Mouse (Mus musculus): ENCODE results near the gene Ephb4. TPM values are rescaled to one million over a fixed set of nuclear protein-coding genes. Genes with fewer than 3 reads are reported as not detected.

Ephb4 gene
- polyA plus RNA-seq, 1 experiment: 27.5 TPM

DNA sequence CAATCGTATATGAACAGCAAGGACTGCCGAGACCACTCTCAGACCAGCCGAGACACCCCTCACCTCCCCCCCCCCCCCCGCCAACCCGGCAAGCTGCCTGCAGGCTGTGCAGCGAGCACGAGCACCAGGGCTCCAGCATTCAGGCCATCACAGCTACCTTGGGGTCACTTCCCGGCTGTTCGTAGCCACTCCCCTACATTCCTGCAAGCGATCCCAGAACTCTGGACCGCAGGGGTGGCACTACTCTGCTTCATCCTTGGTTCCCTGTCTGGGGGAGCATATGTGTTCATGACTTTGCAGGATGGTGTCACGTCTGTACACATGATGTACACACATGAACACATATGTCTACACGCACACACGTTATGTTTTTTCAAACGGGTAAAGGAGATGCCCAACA lies 27.7 kb downstream of the Ephb4 start:
- 18% methylated on average over 12 of the region's 15 CpGs for WGBS
- H3K4me3 ChIP-seq (ENCODE audit: low read depth, low read length): no peak overlapping the region
- peaks cover 12% of the 10 kb centered on the region for H3K36me3 ChIP-seq (ENCODE audit: control insufficient read depth, insufficient read depth, low read length)
- TF ChIP-seq POLR2A (IDR thresholded peaks at IDR 0.05; ENCODE audit: low read depth, low read length) (no peak), CTCF (IDR thresholded peaks at IDR 0.05; ENCODE audit: extremely low read depth, insufficient read length, insufficient replicate concordance, low read depth, low read length) (no peak)
- H3K27ac ChIP-seq (ENCODE audit: insufficient read depth, low read depth, low read length): no peak overlapping the region
- H3K27me3 ChIP-seq (ENCODE audit: control insufficient read depth, insufficient read depth, low read length): no peaks in the 10 kb centered on the region
- peaks cover 4% of the 10 kb centered on the region for H3K4me1 ChIP-seq (ENCODE audit: control insufficient read depth, insufficient read depth, insufficient read length, low read length)

- H3K4me3 ChIP-seq (ENCODE audit: low read depth, low read length): no peak overlapping the region
- TF ChIP-seq CTCF (IDR thresholded peaks at IDR 0.05; ENCODE audit: extremely low read depth, insufficient read length, insufficient replicate concordance, low read depth, low read length) (peak; percentile 69; the same call in 1 of the 2 replicates), POLR2A (IDR thresholded peaks at IDR 0.05; ENCODE audit: low read depth, low read length) (no peak)
- no peaks in the 10 kb centered on the region for H3K27me3 ChIP-seq (ENCODE audit: control insufficient read depth, insufficient read depth, low read length)
- peaks cover 4% of the 10 kb centered on the region for H3K4me1 ChIP-seq (ENCODE audit: control insufficient read depth, insufficient read depth, insufficient read length, low read length)
- WGBS: 60% methylated on average over 4 of the region's 4 CpGs
- H3K27ac ChIP-seq (ENCODE audit: insufficient read depth, low read depth, low read length): no peak overlapping the region
- no peaks in the 10 kb centered on the region for H3K36me3 ChIP-seq (ENCODE audit: control insufficient read depth, insufficient read depth, low read length)
Measured at GRCm38 (mm10) chr5:137381152-137381551, 31.2 kb downstream of the Ephb4 start.

DNA sequence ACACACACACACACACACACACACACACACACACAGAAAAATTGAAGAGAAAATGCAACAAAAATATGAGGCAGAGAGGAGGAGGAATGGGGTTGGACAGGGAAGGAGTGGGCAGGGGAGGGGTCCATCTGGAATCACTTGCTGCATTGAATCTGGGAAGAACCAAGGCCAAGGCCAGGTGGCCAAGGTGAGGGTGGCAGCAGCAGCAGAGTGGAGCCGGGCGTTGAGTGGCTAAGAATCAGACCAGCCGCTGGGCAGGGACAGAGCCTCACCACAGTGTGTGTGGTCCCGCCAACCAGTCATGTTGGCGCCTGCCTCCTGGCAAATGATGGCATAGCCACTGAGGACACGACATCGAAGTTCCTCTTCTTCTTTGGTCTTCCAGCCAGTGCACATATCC lies 33.5 kb downstream of the Ephb4 start:
- Histone ChIP-seq H3K4me1 (ENCODE audit: control insufficient read depth, insufficient read depth, insufficient read length, low read length) (no peaks in the 10 kb centered on the region), H3K4me3 (ENCODE audit: low read depth, low read length) (no peak overlapping the region), H3K27ac (ENCODE audit: insufficient read depth, low read depth, low read length) (no peak overlapping the region), H3K36me3 (ENCODE audit: control insufficient read depth, insufficient read depth, low read length) (no peaks in the 10 kb centered on the region), H3K27me3 (ENCODE audit: control insufficient read depth, insufficient read depth, low read length) (no peaks in the 10 kb centered on the region)
- TF ChIP-seq POLR2A (IDR thresholded peaks at IDR 0.05; ENCODE audit: low read depth, low read length) (no peak), CTCF (IDR thresholded peaks at IDR 0.05; ENCODE audit: extremely low read depth, insufficient read length, insufficient replicate concordance, low read depth, low read length) (no peak)
- WGBS: 85% methylated on average over 7 of the region's 7 CpGs

GRCm38 (mm10) chr5:137386712-137387111 lies 36.8 kb downstream of the Ephb4 start:
- H3K4me3 ChIP-seq (ENCODE audit: low read depth, low read length): no peak overlapping the region
- no peak overlapping the region for H3K27ac ChIP-seq (ENCODE audit: insufficient read depth, low read depth, low read length)
- TF ChIP-seq POLR2A (IDR thresholded peaks at IDR 0.05; ENCODE audit: low read depth, low read length) (no peak), CTCF (IDR thresholded peaks at IDR 0.05; ENCODE audit: extremely low read depth, insufficient read length, insufficient replicate concordance, low read depth, low read length) (no peak)
- 91% methylated on average over 7 of the region's 7 CpGs for WGBS
- no peaks in the 10 kb centered on the region for H3K36me3 ChIP-seq (ENCODE audit: control insufficient read depth, insufficient read depth, low read length)
- no peaks in the 10 kb centered on the region for H3K4me1 ChIP-seq (ENCODE audit: control insufficient read depth, insufficient read depth, insufficient read length, low read length)
- no peaks in the 10 kb centered on the region for H3K27me3 ChIP-seq (ENCODE audit: control insufficient read depth, insufficient read depth, low read length)

- Histone ChIP-seq H3K27me3 (ENCODE audit: control insufficient read depth, insufficient read depth, low read length) (no peaks in the 10 kb centered on the region), H3K4me1 (ENCODE audit: control insufficient read depth, insufficient read depth, insufficient read length, low read length) (no peaks in the 10 kb centered on the region), H3K36me3 (ENCODE audit: control insufficient read depth, insufficient read depth, low read length) (no peaks in the 10 kb centered on the region), H3K27ac (ENCODE audit: insufficient read depth, low read depth, low read length) (no peak overlapping the region), H3K4me3 (ENCODE audit: low read depth, low read length) (no peak overlapping the region)
- TF ChIP-seq CTCF (IDR thresholded peaks at IDR 0.05; ENCODE audit: extremely low read depth, insufficient read length, insufficient replicate concordance, low read depth, low read length): no peak
- WGBS: 87% methylated on average over 8 of the region's 8 CpGs
Measured at GRCm38 (mm10) chr5:137391641-137392040, 41.7 kb downstream of the Ephb4 start.

GRCm38 (mm10) chr5:137394456-137394855 lies 44.5 kb downstream of the Ephb4 start:
- Histone ChIP-seq H3K4me1 (ENCODE audit: control insufficient read depth, insufficient read depth, insufficient read length, low read length) (no peaks in the 10 kb centered on the region), H3K27me3 (ENCODE audit: control insufficient read depth, insufficient read depth, low read length) (no peaks in the 10 kb centered on the region), H3K4me3 (ENCODE audit: low read depth, low read length) (no peak overlapping the region), H3K27ac (ENCODE audit: insufficient read depth, low read depth, low read length) (no peak overlapping the region), H3K36me3 (ENCODE audit: control insufficient read depth, insufficient read depth, low read length) (no peaks in the 10 kb centered on the region)
- TF ChIP-seq CTCF (IDR thresholded peaks at IDR 0.05; ENCODE audit: extremely low read depth, insufficient read length, insufficient replicate concordance, low read depth, low read length) (no peak), POLR2A (IDR thresholded peaks at IDR 0.05; ENCODE audit: low read depth, low read length) (no peak)
- WGBS: 57% methylated on average over 7 of the region's 7 CpGs

GRCm38 (mm10) chr5:137404081-137404480 lies 54.2 kb downstream of the Ephb4 start:
- Histone ChIP-seq H3K4me1 (ENCODE audit: control insufficient read depth, insufficient read depth, insufficient read length, low read length) (peaks cover 3% of the 10 kb centered on the region; the same call in 1 of the 2 replicates), H3K36me3 (ENCODE audit: control insufficient read depth, insufficient read depth, low read length) (no peaks in the 10 kb centered on the region), H3K27ac (ENCODE audit: insufficient read depth, low read depth, low read length) (no peak overlapping the region), H3K27me3 (ENCODE audit: control insufficient read depth, insufficient read depth, low read length) (no peaks in the 10 kb centered on the region), H3K4me3 (ENCODE audit: low read depth, low read length) (no peak overlapping the region)
- WGBS: 87% methylated on average over 2 of the region's 2 CpGs
- TF ChIP-seq CTCF (IDR thresholded peaks at IDR 0.05; ENCODE audit: extremely low read depth, insufficient read length, insufficient replicate concordance, low read depth, low read length) (no peak), POLR2A (IDR thresholded peaks at IDR 0.05; ENCODE audit: low read depth, low read length) (no peak)

DNA sequence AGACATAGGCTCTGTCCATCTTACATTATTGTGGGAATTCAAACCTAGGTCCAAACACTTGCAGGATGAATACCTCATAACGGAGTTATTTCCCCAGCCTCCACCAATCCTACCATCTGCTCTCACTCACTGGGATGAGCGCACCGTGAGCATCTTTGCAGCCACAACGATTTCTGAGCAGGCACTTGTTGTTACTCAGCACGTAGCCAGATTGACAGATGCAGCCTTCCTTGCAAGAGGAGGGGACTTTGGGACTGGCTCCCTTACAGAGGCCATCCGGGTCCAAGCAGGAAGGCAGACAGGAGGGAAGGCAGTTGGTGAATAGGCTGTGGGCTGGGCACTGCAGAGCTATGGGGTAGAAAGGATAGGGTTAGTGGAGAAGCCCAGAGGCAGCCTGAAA lies 59.5 kb downstream of the Ephb4 start:
- H3K36me3 ChIP-seq (ENCODE audit: control insufficient read depth, insufficient read depth, low read length): no peaks in the 10 kb centered on the region
- H3K4me1 ChIP-seq (ENCODE audit: control insufficient read depth, insufficient read depth, insufficient read length, low read length): no peaks in the 10 kb centered on the region
- H3K27me3 ChIP-seq (ENCODE audit: control insufficient read depth, insufficient read depth, low read length): no peaks in the 10 kb centered on the region
- no peak overlapping the region for H3K27ac ChIP-seq (ENCODE audit: insufficient read depth, low read depth, low read length)
- WGBS: 83% methylated on average over 6 of the region's 6 CpGs
- no peak overlapping the region for H3K4me3 ChIP-seq (ENCODE audit: low read depth, low read length)
- TF ChIP-seq CTCF (IDR thresholded peaks at IDR 0.05; ENCODE audit: extremely low read depth, insufficient read length, insufficient replicate concordance, low read depth, low read length): no peak
- TF ChIP-seq POLR2A (IDR thresholded peaks at IDR 0.05; ENCODE audit: low read depth, low read length): no peak
